Mouse (Mus musculus): ENCODE measurements at regions not wholly inside any gene's neighbourhood (a gene's known extent, or its start where the extent isn't known, plus 50 kb on each side); places are given as distances from the start of the nearest gene placed in this dataset.

DNA sequence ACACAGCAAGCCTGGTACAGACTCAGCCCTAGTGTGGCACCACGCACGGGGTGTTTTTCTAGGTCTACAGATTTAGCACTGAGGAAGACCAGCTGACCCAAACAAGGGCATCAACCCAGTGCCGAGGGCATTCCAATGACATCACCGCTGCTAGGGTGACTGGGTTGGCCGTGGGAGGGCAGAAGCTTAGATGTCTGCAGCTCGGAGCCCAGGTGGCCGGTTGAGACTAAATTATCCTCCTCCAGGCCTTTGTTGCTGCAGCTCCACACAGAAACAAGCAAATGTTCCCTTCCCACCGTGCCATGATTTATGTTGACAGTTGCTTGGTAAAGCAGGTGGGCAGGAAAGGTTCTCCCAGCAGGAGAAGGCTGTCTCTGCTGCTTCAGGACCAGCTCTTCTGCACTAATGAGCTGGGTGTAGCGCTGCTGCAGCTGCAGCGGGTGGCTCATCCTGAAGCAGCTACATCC lies 198.8 kb upstream of the Peli2 start:
- TF ChIP-seq CTCF (IDR thresholded peaks at IDR 0.05; ENCODE audit: borderline replicate concordance, insufficient read depth, low read depth, low read length) (no peak), POLR2A (IDR thresholded peaks at IDR 0.05; ENCODE audit: borderline replicate concordance, insufficient read depth, low read length) (no peak)

Data from cerebellum, adult 2 months (tissue).